Mouse (Mus musculus) brown adipose tissue, adult 24 weeks (tissue): ENCODE results near the gene Bco2. TPM values are rescaled to one million over a fixed set of nuclear protein-coding genes. Genes with fewer than 3 reads are reported as not detected.

Experiments used
- H3K27ac ChIP-seq: fragments of 200-500 bp; replicated peaks from 2 replicates; pipeline ENCODE4 v1.5.1; 2012; ENCODE audit warnings: low read depth, mild to moderate bottlenecking, low read length
- H3K4me1 ChIP-seq: fragments of 200-500 bp; 2 replicates; pipeline ENCODE4 v1.6.1; 2012; ENCODE audit warnings: low read length, mixed read lengths; ENCODE audit not compliant: control insufficient read depth, insufficient read depth, insufficient read length
- H3K4me3 ChIP-seq: fragments of 200-500 bp; 2 replicates; pipeline ENCODE4 v1.5.1; 2012; ENCODE audit warnings: low read depth, mild to moderate bottlenecking, low read length, moderate library complexity; ENCODE audit not compliant: insufficient read depth
- polyA plus RNA-seq: library from polyadenylated mRNA; stranded (reverse); fragments of >200 nt; gene quantifications from 2 replicates; pipeline ENCODE4 v1.2.4, GENCODE M21; 2012; ENCODE audit not compliant: missing spikeins, insufficient read depth, insufficient read length

Bco2 gene
- polyA plus RNA-seq: 0.54 and 1.1 TPM in 2 replicates

- Histone ChIP-seq H3K27ac (peak within 1 kb of the TSS; percentile 73), H3K4me1 (no peaks in the 10 kb centered on the region), H3K4me3 (peak within 1 kb of the TSS; percentile 47)
These were observed at the start of gene Bco2 for GRCm38 (mm10) chr9:50555094-50555446. Gene Bco2, minus strand, starts transcription at chr9:50555181.

GRCm38 (mm10) chr9:50604338-50604737 lies 49.4 kb upstream of the Bco2 start:
- Histone ChIP-seq H3K27ac (peak overlapping the region; percentile 51), H3K4me3 (peak overlapping the region; percentile 83), H3K4me1 (no peaks in the 10 kb centered on the region)

GRCm38 (mm10) chr9:50603998-50604324 lies 49.0 kb upstream of the Bco2 start:
- Histone ChIP-seq H3K4me1 (no peaks in the 10 kb centered on the region), H3K4me3 (peak overlapping the region; percentile 83), H3K27ac (peak overlapping the region; percentile 51)

- Histone ChIP-seq H3K4me3 (peak within 1 kb of the TSS; percentile 83), H3K4me1 (no peaks in the 10 kb centered on the region), H3K27ac (peak within 1 kb of the TSS; percentile 95)
These were observed 48.4 kb upstream of the Bco2 start, which contains the start of the genes Sdhd and Timm8b for GRCm38 (mm10) chr9:50603189-50603997. Gene Sdhd, minus strand, starts transcription at chr9:50603812. Gene Timm8b, plus strand, starts transcription at chr9:50603910.

- H3K4me1 ChIP-seq: no peaks in the 10 kb centered on the region
- H3K4me3 ChIP-seq: peak overlapping the region; percentile 83
- peak overlapping the region; percentile 95 for H3K27ac ChIP-seq
These were observed 47.3 kb upstream of the Bco2 start for GRCm38 (mm10) chr9:50602055-50602845.

GRCm38 (mm10) chr9:50601536-50601935 lies 46.6 kb upstream of the Bco2 start:
- Histone ChIP-seq H3K27ac (no peak overlapping the region), H3K4me1 (no peaks in the 10 kb centered on the region), H3K4me3 (peak overlapping the region; percentile 48)

GRCm38 (mm10) chr9:50596973-50597372 lies 42.0 kb upstream of the Bco2 start:
- H3K4me1 ChIP-seq: no peaks in the 10 kb centered on the region
- H3K4me3 ChIP-seq: no peak overlapping the region
- H3K27ac ChIP-seq: no peak overlapping the region

GRCm38 (mm10) chr9:50594794-50595417 lies 39.9 kb upstream of the Bco2 start:
- Histone ChIP-seq H3K27ac (no peak overlapping the region), H3K4me1 (no peaks in the 10 kb centered on the region)

GRCm38 (mm10) chr9:50593544-50593943 lies 38.6 kb upstream of the Bco2 start:
- Histone ChIP-seq H3K27ac (no peak overlapping the region), H3K4me3 (no peak overlapping the region), H3K4me1 (no peaks in the 10 kb centered on the region)

More at GRCm38 (mm10) chr9:50594794-50595417, 39.9 kb upstream of the Bco2 start:
- H3K4me3 ChIP-seq: no peak overlapping the region

- no peaks in the 10 kb centered on the region for H3K4me1 ChIP-seq
- H3K27ac ChIP-seq: no peak overlapping the region
These were observed 38.0 kb upstream of the Bco2 start for GRCm38 (mm10) chr9:50592955-50593354.

GRCm38 (mm10) chr9:50590856-50591518 lies 36.0 kb upstream of the Bco2 start:
- Histone ChIP-seq H3K4me3 (no peak overlapping the region), H3K27ac (no peak overlapping the region; the same call in 1 of the 2 replicates), H3K4me1 (no peaks in the 10 kb centered on the region)

More at GRCm38 (mm10) chr9:50592955-50593354, 38.0 kb upstream of the Bco2 start:
- no peak overlapping the region for H3K4me3 ChIP-seq

GRCm38 (mm10) chr9:50586955-50587354 lies 32.0 kb upstream of the Bco2 start:
- H3K4me3 ChIP-seq: no peak overlapping the region
- no peak overlapping the region for H3K27ac ChIP-seq
- no peaks in the 10 kb centered on the region for H3K4me1 ChIP-seq

GRCm38 (mm10) chr9:50585145-50585818 lies 30.3 kb upstream of the Bco2 start:
- Histone ChIP-seq H3K4me3 (no peak overlapping the region), H3K27ac (no peak overlapping the region), H3K4me1 (no peaks in the 10 kb centered on the region)

- Histone ChIP-seq H3K4me1 (no peaks in the 10 kb centered on the region), H3K27ac (no peak overlapping the region), H3K4me3 (no peak overlapping the region)
These were observed 25.4 kb upstream of the Bco2 start for GRCm38 (mm10) chr9:50580370-50580769.
